Mouse (Mus musculus): ENCODE results near the gene Aida. TPM values are rescaled to one million over a fixed set of nuclear protein-coding genes. Genes with fewer than 3 reads are reported as not detected.
"Not testable (repeated sequence)": the region's sequence is repeated elsewhere in the genome, so short reads cannot be mapped to it uniquely, and the experiment has no call there.

Gene Aida
- polyA plus RNA-seq, 1 experiment from 2014 or later, result 37.8 TPM

DNA sequence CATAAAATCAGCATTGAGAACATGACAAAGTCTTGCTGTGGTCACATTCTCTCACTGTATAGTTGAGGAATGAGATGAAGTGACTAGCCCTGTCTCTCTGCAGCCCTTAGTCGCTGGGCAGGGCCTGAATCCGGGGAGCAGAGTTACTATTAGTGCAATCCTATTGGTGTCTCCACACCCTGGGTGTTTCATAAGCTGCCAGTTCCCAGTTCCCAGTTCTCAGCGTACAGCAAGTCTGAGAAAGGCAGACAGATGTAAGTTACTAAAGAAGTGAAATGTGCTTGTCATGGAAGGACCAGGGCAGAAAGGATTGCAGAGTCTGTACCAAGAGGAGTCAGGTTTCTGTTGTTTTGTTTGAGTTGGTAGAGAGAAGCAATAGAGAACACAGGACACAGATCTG is 11.2 kb downstream of the Aida start:
- Histone ChIP-seq H3K9ac (ENCODE audit: low read length) (no peak overlapping the region), H3K4me1 (ENCODE audit: control insufficient read depth, insufficient read depth, low read length) (no peaks in the 10 kb centered on the region), H3K4me3 (ENCODE audit: low read depth, low read length) (no peak overlapping the region), H3K36me3 (ENCODE audit: control insufficient read depth, insufficient read depth, low read length) (no peaks in the 10 kb centered on the region; the same call in 1 of the 2 replicates), H3K9me3 (ENCODE audit: control insufficient read depth, low read length) (no peaks in the 10 kb centered on the region), H3K4me2 (no peak overlapping the region), H3K27ac (ENCODE audit: low read depth, low read length) (no peak overlapping the region), H3K27me3 (ENCODE audit: control insufficient read depth, insufficient read depth, low read length) (no peaks in the 10 kb centered on the region)
- WGBS, result 83% methylated on average over 3 of the region's 3 CpGs
- ATAC-seq (ENCODE audit: low FRiP score) (no peak), DNase-seq (ENCODE audit: low spot score, missing footprints) (no peak)

DNA sequence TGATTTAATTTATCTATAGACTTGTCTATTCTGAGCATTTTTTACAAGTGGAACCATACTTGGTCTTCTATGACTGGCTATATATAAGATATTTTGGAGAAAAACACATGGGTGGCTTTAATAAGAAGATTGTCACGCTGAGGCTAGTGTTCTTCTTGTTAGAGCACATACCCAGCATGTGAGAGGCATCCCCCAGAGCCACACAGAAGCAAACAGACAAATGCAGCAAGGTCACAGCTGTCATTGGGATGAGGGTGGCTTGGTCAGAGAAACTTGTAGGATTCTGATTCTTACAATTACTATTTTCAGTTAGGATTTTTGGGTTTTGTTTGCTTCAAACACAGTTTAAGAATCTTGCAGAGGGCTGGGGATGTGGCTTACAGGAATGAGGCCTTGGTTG is 12.1 kb downstream of the Aida start:
- Histone ChIP-seq H3K27ac (ENCODE audit: low read depth, low read length) (no peak overlapping the region), H3K4me1 (ENCODE audit: control insufficient read depth, insufficient read depth, low read length) (no peaks in the 10 kb centered on the region), H3K4me2 (no peak overlapping the region), H3K4me3 (ENCODE audit: low read depth, low read length) (no peak overlapping the region), H3K9ac (ENCODE audit: low read length) (no peak overlapping the region), H3K36me3 (ENCODE audit: control insufficient read depth, insufficient read depth, low read length) (no peaks in the 10 kb centered on the region; the same call in 1 of the 2 replicates), H3K27me3 (ENCODE audit: control insufficient read depth, insufficient read depth, low read length) (no peaks in the 10 kb centered on the region), H3K9me3 (ENCODE audit: control insufficient read depth, low read length) (no peaks in the 10 kb centered on the region)
- ATAC-seq (ENCODE audit: low FRiP score) (no peak), DNase-seq (ENCODE audit: low spot score, missing footprints) (no peak)
- 81% methylated on average over 1 of the region's 1 CpGs for WGBS

DNA sequence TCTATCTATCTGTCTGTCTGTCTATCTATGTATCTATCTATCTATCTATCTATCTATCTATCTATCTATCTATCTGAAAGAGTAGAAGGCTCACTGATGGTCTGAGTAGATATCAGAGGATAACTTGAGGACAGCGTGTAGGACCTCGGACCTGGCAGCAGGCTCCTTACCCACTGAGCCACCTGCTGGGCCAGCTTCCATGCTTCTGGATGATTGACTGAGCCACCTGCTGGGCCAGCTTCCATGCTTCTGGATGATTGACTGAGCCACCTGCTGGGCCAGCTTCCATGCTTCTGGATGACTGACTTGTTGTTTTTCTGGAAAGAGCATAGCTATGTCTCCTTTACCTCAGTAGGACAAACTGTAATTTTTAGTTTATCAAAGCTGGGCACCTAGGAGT is 13.2 kb downstream of the Aida start:
- DNase-seq (ENCODE audit: low spot score, missing footprints); H3K27ac ChIP-seq (ENCODE audit: low read depth, low read length); H3K27me3 ChIP-seq (ENCODE audit: control insufficient read depth, insufficient read depth, low read length); H3K36me3 ChIP-seq (ENCODE audit: control insufficient read depth, insufficient read depth, low read length); H3K4me1 ChIP-seq (ENCODE audit: control insufficient read depth, insufficient read depth, low read length); H3K9me3 ChIP-seq (ENCODE audit: control insufficient read depth, low read length); ATAC-seq (ENCODE audit: low FRiP score); H3K4me2 ChIP-seq; H3K9ac ChIP-seq (ENCODE audit: low read length); H3K4me3 ChIP-seq (ENCODE audit: low read depth, low read length): not testable (repeated sequence)
- 70% methylated on average over 2 of the region's 2 CpGs for WGBS

DNA sequence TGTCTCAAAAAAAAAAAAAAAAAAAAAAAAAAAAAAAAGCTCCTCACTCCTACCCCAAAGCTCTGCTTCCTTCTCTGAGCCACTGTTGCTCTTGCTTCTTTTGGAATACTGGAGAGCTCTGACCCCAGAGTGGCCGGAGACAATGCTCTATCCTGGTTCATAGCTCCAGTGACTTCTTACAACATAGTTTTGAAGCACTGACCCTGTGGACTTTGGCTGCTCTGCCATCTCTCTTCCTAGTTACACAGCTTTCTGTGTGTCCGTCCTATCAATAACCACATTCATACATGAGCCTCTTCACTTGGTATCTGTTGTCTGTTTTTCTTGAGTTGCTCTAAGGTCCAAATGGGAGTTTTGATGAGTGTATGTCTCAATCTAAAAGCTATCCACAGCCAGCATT is 15.7 kb downstream of the Aida start:
- ATAC-seq (ENCODE audit: low FRiP score), result no peak
- Histone ChIP-seq H3K9ac (ENCODE audit: low read length) (no peak overlapping the region), H3K27me3 (ENCODE audit: control insufficient read depth, insufficient read depth, low read length) (no peaks in the 10 kb centered on the region), H3K27ac (ENCODE audit: low read depth, low read length) (no peak overlapping the region), H3K4me3 (ENCODE audit: low read depth, low read length) (no peak overlapping the region), H3K4me1 (ENCODE audit: control insufficient read depth, insufficient read depth, low read length) (no peaks in the 10 kb centered on the region), H3K9me3 (ENCODE audit: control insufficient read depth, low read length) (no peaks in the 10 kb centered on the region), H3K4me2 (no peak overlapping the region), H3K36me3 (ENCODE audit: control insufficient read depth, insufficient read depth, low read length) (peaks cover 4% of the 10 kb centered on the region; the same call in 1 of the 2 replicates)
- DNase-seq (ENCODE audit: low spot score, missing footprints), result no peak
- WGBS, result 91% methylated on average over 2 of the region's 2 CpGs

DNA sequence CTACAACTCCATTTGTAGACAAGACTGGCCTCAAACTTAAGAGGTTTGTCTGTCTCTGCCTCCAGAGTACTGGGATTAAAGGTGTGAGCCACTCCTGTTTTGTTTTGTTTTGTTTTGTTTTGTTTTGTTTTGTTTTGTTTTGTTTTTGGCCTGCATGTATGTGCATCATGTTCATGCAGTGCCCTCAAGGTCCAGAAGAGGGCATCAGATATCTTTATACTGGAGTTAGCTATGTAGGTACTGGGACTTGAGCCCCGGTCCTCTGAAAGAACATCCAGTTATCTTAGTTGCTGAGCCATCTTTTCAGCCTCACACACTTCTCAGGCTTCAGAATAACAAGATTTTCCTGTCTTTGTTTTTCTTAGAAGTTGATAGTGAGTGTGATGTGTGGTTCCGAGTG is 19.4 kb downstream of the Aida start:
- ATAC-seq (ENCODE audit: low FRiP score), result no peak
- H3K36me3 ChIP-seq (ENCODE audit: control insufficient read depth, insufficient read depth, low read length), result peaks cover 7% of the 10 kb centered on the region; the same call in 1 of the 2 replicates

DNA sequence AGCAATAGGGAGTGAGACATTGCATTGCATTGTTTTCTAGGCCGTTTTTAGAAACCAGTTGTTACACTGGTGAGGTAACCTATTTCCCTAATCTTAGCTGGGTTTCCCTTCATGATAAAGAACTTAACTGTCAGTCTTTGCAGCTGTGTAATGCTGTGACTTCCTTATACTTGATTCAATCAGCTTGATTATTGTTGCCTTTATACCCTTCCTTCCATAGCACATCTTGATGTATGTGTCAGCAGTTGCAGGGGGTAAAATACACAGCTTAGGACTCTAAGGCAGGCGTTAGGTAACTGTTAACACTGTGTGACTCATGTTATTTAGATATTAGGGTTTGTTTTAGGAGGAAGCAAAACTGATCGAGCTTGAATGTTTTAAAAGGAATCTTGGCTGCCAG is 24.3 kb downstream of the Aida start:
- 88% methylated on average over 3 of the region's 3 CpGs for WGBS
- Histone ChIP-seq H3K36me3 (ENCODE audit: control insufficient read depth, insufficient read depth, low read length) (peaks cover 12% of the 10 kb centered on the region), H3K9ac (ENCODE audit: low read length) (no peak overlapping the region), H3K9me3 (ENCODE audit: control insufficient read depth, low read length) (no peaks in the 10 kb centered on the region), H3K27me3 (ENCODE audit: control insufficient read depth, insufficient read depth, low read length) (no peaks in the 10 kb centered on the region), H3K27ac (ENCODE audit: low read depth, low read length) (no peak overlapping the region), H3K4me2 (no peak overlapping the region), H3K4me3 (ENCODE audit: low read depth, low read length) (no peak overlapping the region), H3K4me1 (ENCODE audit: control insufficient read depth, insufficient read depth, low read length) (no peaks in the 10 kb centered on the region)
- DNase-seq (ENCODE audit: low spot score, missing footprints), result no peak
- ATAC-seq (ENCODE audit: low FRiP score), result no peak

More for the DNA sequence above, 19.4 kb downstream of the Aida start:
- H3K4me3 ChIP-seq (ENCODE audit: low read depth, low read length), result no peak overlapping the region
- H3K4me1 ChIP-seq (ENCODE audit: control insufficient read depth, insufficient read depth, low read length), result no peaks in the 10 kb centered on the region
- WGBS, result 92% methylated on average over 2 of the region's 2 CpGs
- H3K27me3 ChIP-seq (ENCODE audit: control insufficient read depth, insufficient read depth, low read length), result no peaks in the 10 kb centered on the region
- no peak overlapping the region for H3K4me2 ChIP-seq
- no peak overlapping the region for H3K27ac ChIP-seq (ENCODE audit: low read depth, low read length)
- no peaks in the 10 kb centered on the region for H3K9me3 ChIP-seq (ENCODE audit: control insufficient read depth, low read length)
- DNase-seq (ENCODE audit: low spot score, missing footprints), result no peak
- no peak overlapping the region for H3K9ac ChIP-seq (ENCODE audit: low read length)

DNA sequence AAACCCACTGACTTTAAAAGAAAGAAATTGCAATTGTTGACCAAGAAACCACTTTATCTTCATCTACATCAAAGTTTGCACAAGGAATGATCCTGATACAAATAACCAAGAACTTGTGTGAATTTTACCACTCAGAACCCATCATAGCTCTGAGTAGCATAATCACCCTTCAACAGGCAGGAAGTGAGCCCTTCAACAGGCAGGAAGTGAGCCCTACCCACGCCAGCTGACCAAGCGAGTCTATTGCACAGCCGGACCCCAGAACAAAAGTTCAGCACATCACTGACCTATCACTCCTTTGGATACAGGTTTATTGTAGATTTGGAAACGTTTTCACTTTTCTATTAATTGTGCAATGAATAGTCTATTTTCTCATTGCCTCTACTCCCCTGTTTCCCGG is 26.1 kb downstream of the Aida start:
- H3K36me3 ChIP-seq (ENCODE audit: control insufficient read depth, insufficient read depth, low read length), result peaks cover 14% of the 10 kb centered on the region
- H3K4me2 ChIP-seq; H3K9ac ChIP-seq (ENCODE audit: low read length); ATAC-seq (ENCODE audit: low FRiP score); H3K27ac ChIP-seq (ENCODE audit: low read depth, low read length); H3K4me3 ChIP-seq (ENCODE audit: low read depth, low read length); H3K4me1 ChIP-seq (ENCODE audit: control insufficient read depth, insufficient read depth, low read length); H3K9me3 ChIP-seq (ENCODE audit: control insufficient read depth, low read length); H3K27me3 ChIP-seq (ENCODE audit: control insufficient read depth, insufficient read depth, low read length); DNase-seq (ENCODE audit: low spot score, missing footprints): not testable (repeated sequence)
- WGBS, result 91% methylated on average over 5 of the region's 5 CpGs

DNA sequence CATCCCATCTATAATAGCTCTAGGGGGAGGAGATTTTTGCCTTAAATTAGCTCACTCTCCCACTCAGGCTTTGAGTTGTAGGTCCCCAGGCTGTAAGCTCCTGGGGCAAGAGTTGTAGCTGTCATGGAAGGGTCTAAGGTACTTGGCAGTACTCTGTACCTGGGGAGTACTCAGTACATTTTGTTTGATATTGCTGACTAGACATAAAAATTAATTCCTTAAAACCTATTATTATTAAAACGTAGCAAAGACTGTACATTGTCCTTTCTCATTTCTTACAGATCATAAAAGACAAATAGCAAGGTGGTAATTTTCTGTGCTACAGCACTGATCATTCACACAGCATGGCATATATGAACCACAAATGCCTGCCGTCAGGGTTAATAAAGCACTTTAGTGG is 27.5 kb downstream of the Aida start:
- 93% methylated on average over 2 of the region's 2 CpGs for WGBS
- no peaks in the 10 kb centered on the region for H3K9me3 ChIP-seq (ENCODE audit: control insufficient read depth, low read length)
- no peaks in the 10 kb centered on the region for H3K4me1 ChIP-seq (ENCODE audit: control insufficient read depth, insufficient read depth, low read length)
- no peak overlapping the region for H3K4me3 ChIP-seq (ENCODE audit: low read depth, low read length)
- peaks cover 18% of the 10 kb centered on the region for H3K36me3 ChIP-seq (ENCODE audit: control insufficient read depth, insufficient read depth, low read length)
- no peak overlapping the region for H3K9ac ChIP-seq (ENCODE audit: low read length)
- no peak overlapping the region for H3K4me2 ChIP-seq
- DNase-seq (ENCODE audit: low spot score, missing footprints), result no peak
- H3K27me3 ChIP-seq (ENCODE audit: control insufficient read depth, insufficient read depth, low read length), result no peaks in the 10 kb centered on the region
- no peak overlapping the region for H3K27ac ChIP-seq (ENCODE audit: low read depth, low read length)
- ATAC-seq (ENCODE audit: low FRiP score), result no peak

DNA sequence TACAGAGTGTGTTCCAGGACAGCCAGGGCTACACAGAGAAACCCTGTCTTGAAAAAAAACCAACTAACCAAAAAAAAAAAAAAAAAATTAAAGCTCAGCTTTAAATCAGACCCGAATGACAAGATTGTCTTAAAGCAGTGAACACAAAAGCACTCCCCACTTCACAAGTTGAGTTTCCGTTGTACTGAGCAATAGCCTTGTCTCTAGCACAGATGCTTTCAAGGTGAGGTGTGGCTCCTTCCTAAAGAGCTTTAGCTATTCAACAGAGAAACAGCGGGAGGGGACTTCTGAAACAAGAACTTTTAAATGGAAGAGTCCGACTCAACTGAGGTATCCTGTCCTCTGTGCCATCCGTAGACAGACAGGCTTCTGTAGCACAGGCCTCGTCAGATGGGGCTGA is 28.0 kb downstream of the Aida start:
- H3K27ac ChIP-seq (ENCODE audit: low read depth, low read length), result no peak overlapping the region
- peaks cover 17% of the 10 kb centered on the region for H3K36me3 ChIP-seq (ENCODE audit: control insufficient read depth, insufficient read depth, low read length)
- H3K27me3 ChIP-seq (ENCODE audit: control insufficient read depth, insufficient read depth, low read length), result no peaks in the 10 kb centered on the region
- no peak for DNase-seq (ENCODE audit: low spot score, missing footprints)
- WGBS, result 96% methylated on average over 6 of the region's 6 CpGs
- H3K4me3 ChIP-seq (ENCODE audit: low read depth, low read length), result no peak overlapping the region
- H3K4me1 ChIP-seq (ENCODE audit: control insufficient read depth, insufficient read depth, low read length), result no peaks in the 10 kb centered on the region
- H3K9ac ChIP-seq (ENCODE audit: low read length), result no peak overlapping the region
- ATAC-seq (ENCODE audit: low FRiP score), result no peak
- no peak overlapping the region for H3K4me2 ChIP-seq
- H3K9me3 ChIP-seq (ENCODE audit: control insufficient read depth, low read length), result no peaks in the 10 kb centered on the region

DNA sequence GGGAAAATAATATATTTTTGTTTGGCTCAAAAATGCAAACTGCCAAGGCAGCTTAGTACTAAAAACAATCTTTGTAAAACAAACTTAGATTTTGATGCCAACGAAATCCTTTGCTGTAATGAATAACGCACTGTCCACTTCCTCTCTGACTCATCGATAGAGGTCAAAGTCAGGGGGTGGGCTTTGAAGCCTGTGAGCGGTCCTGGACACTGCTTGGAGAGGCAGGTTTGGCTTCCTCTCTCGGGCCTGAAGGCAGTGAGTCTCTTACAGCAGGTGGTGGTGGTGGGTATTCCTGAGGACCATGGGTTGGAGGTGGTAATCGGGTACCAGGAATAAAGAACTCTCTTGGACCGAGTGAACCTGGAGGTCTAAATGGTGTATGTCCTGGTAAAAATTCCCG is 30.8 kb downstream of the Aida start:
- Histone ChIP-seq H3K4me3 (ENCODE audit: low read depth, low read length) (no peak overlapping the region), H3K9ac (ENCODE audit: low read length) (no peak overlapping the region), H3K27me3 (ENCODE audit: control insufficient read depth, insufficient read depth, low read length) (no peaks in the 10 kb centered on the region), H3K27ac (ENCODE audit: low read depth, low read length) (no peak overlapping the region), H3K36me3 (ENCODE audit: control insufficient read depth, insufficient read depth, low read length) (peaks cover 26% of the 10 kb centered on the region), H3K9me3 (ENCODE audit: control insufficient read depth, low read length) (no peaks in the 10 kb centered on the region), H3K4me2 (no peak overlapping the region), H3K4me1 (ENCODE audit: control insufficient read depth, insufficient read depth, low read length) (no peaks in the 10 kb centered on the region)
- no peak for ATAC-seq (ENCODE audit: low FRiP score)
- no peak for DNase-seq (ENCODE audit: low spot score, missing footprints)
- WGBS, result 92% methylated on average over 8 of the region's 8 CpGs
